Comparison of ENCODE assay signal across 25 mouse cellular contexts in genomic region chr5:33465464-33465863, GRCm38 (mm10). TPM values are rescaled to one million over a fixed set of nuclear protein-coding genes. Genes with fewer than 3 reads are reported as not detected.
DNase-seq lines count a peak whose midpoint lies in the region; ATAC-seq and TF ChIP-seq lines count a peak whose summit lies in the region.
"Had no signal": no experiment of that assay in that cellular context is flagged by ENCODE, and none has a peak within 500 bp of the region (broad histone marks: within the 10 kb centered on the region; RNA-seq: fewer than 3 reads in every experiment).

No protein-coding gene starts in this region.

- no peak overlapping the region for H3K9ac ChIP-seq in forebrain, embryonic 11.5 days (ENCODE audit: low read length)
- H3K9ac ChIP-seq in forebrain, embryonic 16.5 days (replicated peaks; ENCODE audit: low read depth, low read length), result no peak overlapping the region
- no peak overlapping the region for H3K9ac ChIP-seq in hindbrain, embryonic 13.5 days
- H3K9ac ChIP-seq in midbrain, embryonic 14.5 days (replicated peaks; ENCODE audit: low read length), result no peak overlapping the region
- no peak overlapping the region for H3K9ac ChIP-seq in lung, postnatal 0 days (replicated peaks; ENCODE audit: low read depth)
- H3K9ac ChIP-seq: heart, embryonic 13.5 days; kidney, embryonic 15.5 days; limb, embryonic 15.5 days; liver, embryonic 15.5 days had no signal

- no peak for TF ChIP-seq POLR2A in brain, embryonic 14.5 days (IDR thresholded peaks at IDR 0.05; ENCODE audit: borderline replicate concordance, extremely low read depth, insufficient read depth, insufficient read length, poor library complexity, severe bottlenecking)

- H3K9me3 ChIP-seq in forebrain, embryonic 11.5 days (ENCODE audit: control insufficient read depth, low read length), result no peaks in the 10 kb centered on the region
- H3K9me3 ChIP-seq in forebrain, embryonic 16.5 days (ENCODE audit: control insufficient read depth, low read length), result no peaks in the 10 kb centered on the region
- H3K9me3 ChIP-seq in hindbrain, embryonic 13.5 days, result no peaks in the 10 kb centered on the region
- H3K9me3 ChIP-seq in midbrain, embryonic 14.5 days (ENCODE audit: control insufficient read depth, low read length), result no peaks in the 10 kb centered on the region
- H3K9me3 ChIP-seq in lung, postnatal 0 days (ENCODE audit: low read length), result no peaks in the 10 kb centered on the region
- H3K9me3 ChIP-seq: heart, embryonic 13.5 days; kidney, embryonic 15.5 days; limb, embryonic 15.5 days; liver, embryonic 15.5 days had no signal

- no peak overlapping the region for H3K4me2 ChIP-seq in forebrain, embryonic 11.5 days (ENCODE audit: low read depth, low read length, severe bottlenecking)
- no peak overlapping the region for H3K4me2 ChIP-seq in forebrain, embryonic 16.5 days (ENCODE audit: low read length)
- H3K4me2 ChIP-seq in hindbrain, embryonic 13.5 days, result no peak overlapping the region
- no peak overlapping the region for H3K4me2 ChIP-seq in midbrain, embryonic 14.5 days (ENCODE audit: low read length)
- no peak overlapping the region for H3K4me2 ChIP-seq in lung, postnatal 0 days (replicated peaks; ENCODE audit: low read depth, low read length)
- H3K4me2 ChIP-seq: heart, embryonic 13.5 days; kidney, embryonic 15.5 days; limb, embryonic 15.5 days; liver, embryonic 15.5 days had no signal

- peaks cover 26% of the 10 kb centered on the region; the same call in 1 of the 2 replicates for H3K27me3 ChIP-seq in forebrain, embryonic 11.5 days (ENCODE audit: control insufficient read depth, insufficient read depth, low read length)
- peaks cover 18% of the 10 kb centered on the region for H3K27me3 ChIP-seq in forebrain, embryonic 16.5 days (replicated peaks; ENCODE audit: control insufficient read depth, insufficient read depth, low read length)
- H3K27me3 ChIP-seq in hindbrain, embryonic 13.5 days, result peaks cover 79% of the 10 kb centered on the region
- H3K27me3 ChIP-seq in midbrain, embryonic 14.5 days (ENCODE audit: control insufficient read depth, insufficient read depth, low read length), result no peaks in the 10 kb centered on the region
- no peaks in the 10 kb centered on the region for H3K27me3 ChIP-seq in lung, postnatal 0 days (replicated peaks; ENCODE audit: insufficient read depth, low read length)
- H3K27me3 ChIP-seq: liver, embryonic 15.5 days had no signal

- no peak for DNase-seq in forebrain, embryonic 11.5 days (ENCODE audit: low spot score)
- DNase-seq in brain, embryonic 14.5 days (ENCODE audit: low read depth), result peak; percentile 67
- DNase-seq in midbrain, embryonic 14.5 days, result peak; percentile 49
- DNase-seq in lung, postnatal 0 days (ENCODE audit: low spot score), result no peak
- DNase-seq in left cerebral cortex, adult 11 months (ENCODE audit: low spot score), result no peak
- no peak for DNase-seq in lung, postnatal 4 days
- DNase-seq: adrenal gland, postnatal 25 days; cerebellum, adult 9-10 months; gastrocnemius, postnatal 25 days; heart, adult 2 months; heart, postnatal 14 days; kidney, adult 11 months; kidney, postnatal 36 days; left cerebral cortex, postnatal 4 days; right cerebral cortex, postnatal 25 days; thymus, postnatal 36 days had no signal

- TF ChIP-seq EP300 in lung, postnatal 0 days (IDR thresholded peaks at IDR 0.05), result no peak

- TF ChIP-seq CTCF in brain, embryonic 14.5 days (IDR thresholded peaks at IDR 0.05; ENCODE audit: borderline replicate concordance, extremely low read depth, insufficient read depth, insufficient read length), result no peak
- TF ChIP-seq CTCF in lung, postnatal 0 days (IDR thresholded peaks at IDR 0.05), result no peak

- no peak for ATAC-seq in forebrain, embryonic 11.5 days (replicated peaks; ENCODE audit: low FRiP score)
- no peak for ATAC-seq in forebrain, embryonic 16.5 days
- ATAC-seq in hindbrain, embryonic 13.5 days (ENCODE audit: low FRiP score), result no peak
- no peak for ATAC-seq in midbrain, embryonic 14.5 days (ENCODE audit: low FRiP score, low TSS enrichment)
- no peak for ATAC-seq in lung, postnatal 0 days
- ATAC-seq: CD4-positive, CD25-positive, alpha-beta regulatory T cell, adult 4 months had no signal

- H3K27ac ChIP-seq in forebrain, embryonic 11.5 days (ENCODE audit: low read depth, low read length), result 0 out of 2 replicates have a peak overlapping the region, but pooled peaks have one; percentile 10
- H3K27ac ChIP-seq in forebrain, embryonic 16.5 days (ENCODE audit: low read length), result no peak overlapping the region
- H3K27ac ChIP-seq in hindbrain, embryonic 13.5 days, result 0 out of 2 replicates have a peak overlapping the region, but pooled peaks have one; percentile 60
- peak overlapping the region; percentile 33; the same call in 1 of the 2 replicates for H3K27ac ChIP-seq in midbrain, embryonic 14.5 days (replicated peaks; ENCODE audit: low read depth, low read length)
- H3K27ac ChIP-seq in lung, postnatal 0 days (ENCODE audit: low read length), result no peak overlapping the region
- H3K27ac ChIP-seq: heart, adult 2 months; heart, embryonic 13.5 days; kidney, embryonic 15.5 days; limb, embryonic 15.5 days; liver, embryonic 15.5 days had no signal

- H3K4me1 ChIP-seq in forebrain, embryonic 11.5 days (replicated peaks; ENCODE audit: control insufficient read depth, insufficient read depth, low read length), result peaks cover 10% of the 10 kb centered on the region
- H3K4me1 ChIP-seq in forebrain, embryonic 16.5 days (replicated peaks; ENCODE audit: control insufficient read depth, insufficient read depth, low read length), result peaks cover 4% of the 10 kb centered on the region
- peaks cover 36% of the 10 kb centered on the region for H3K4me1 ChIP-seq in hindbrain, embryonic 13.5 days (replicated peaks)
- H3K4me1 ChIP-seq in midbrain, embryonic 14.5 days (ENCODE audit: control insufficient read depth, insufficient read depth, low read length), result peaks cover 14% of the 10 kb centered on the region
- no peaks in the 10 kb centered on the region for H3K4me1 ChIP-seq in lung, postnatal 0 days (ENCODE audit: insufficient read depth, low read depth, low read length)
- H3K4me1 ChIP-seq: heart, embryonic 13.5 days; kidney, embryonic 15.5 days; limb, embryonic 15.5 days; liver, embryonic 15.5 days had no signal

- 21% methylated on average over 11 of the region's 11 CpGs for WGBS in forebrain, embryonic 11.5 days
- WGBS in forebrain, embryonic 16.5 days, result 6% methylated on average over 11 of the region's 11 CpGs
- WGBS in hindbrain, embryonic 13.5 days, result 25% methylated on average over 11 of the region's 11 CpGs
- WGBS in midbrain, embryonic 14.5 days, result 22% methylated on average over 11 of the region's 11 CpGs
- WGBS in lung, postnatal 0 days, result 58% methylated on average over 11 of the region's 11 CpGs

- H3K36me3 ChIP-seq in forebrain, embryonic 11.5 days (ENCODE audit: control insufficient read depth, insufficient read depth, low read length), result no peaks in the 10 kb centered on the region
- no peaks in the 10 kb centered on the region for H3K36me3 ChIP-seq in forebrain, embryonic 16.5 days (ENCODE audit: control insufficient read depth, insufficient read depth)
- H3K36me3 ChIP-seq in hindbrain, embryonic 13.5 days, result no peaks in the 10 kb centered on the region
- H3K36me3 ChIP-seq in midbrain, embryonic 14.5 days (ENCODE audit: control insufficient read depth, insufficient read depth, low read length), result no peaks in the 10 kb centered on the region
- H3K36me3 ChIP-seq in lung, postnatal 0 days (ENCODE audit: insufficient read depth, low read length), result no peaks in the 10 kb centered on the region
- H3K36me3 ChIP-seq: heart, embryonic 13.5 days; kidney, embryonic 15.5 days; limb, embryonic 15.5 days; liver, embryonic 15.5 days had no signal

- H3K4me3 ChIP-seq in forebrain, embryonic 11.5 days (ENCODE audit: low read depth, low read length), result no peak overlapping the region
- no peak overlapping the region for H3K4me3 ChIP-seq in forebrain, embryonic 16.5 days (replicated peaks; ENCODE audit: low read length)
- no peak overlapping the region for H3K4me3 ChIP-seq in hindbrain, embryonic 13.5 days
- no peak overlapping the region for H3K4me3 ChIP-seq in midbrain, embryonic 14.5 days (replicated peaks; ENCODE audit: low read depth, low read length)
- H3K4me3 ChIP-seq in lung, postnatal 0 days (ENCODE audit: low read depth, low read length), result no peak overlapping the region
- H3K4me3 ChIP-seq: heart, adult 2 months; heart, embryonic 13.5 days; kidney, embryonic 15.5 days; limb, embryonic 15.5 days; liver, embryonic 15.5 days had no signal

RNA-seq across cellular contexts. Expression of gene Nkx1-1, which starts 31.7 kb away (rescaled TPM):
- not detected in 2 replicates for polyA plus RNA-seq in forebrain, embryonic 11.5 days (2014; fragmentation: Nextera tagmentation; extraction: Ambion mirVana)
- polyA plus RNA-seq in forebrain, embryonic 16.5 days (2015; fragmentation: Nextera tagmentation; extraction: Ambion mirVana), result not detected in 2 replicates
- polyA plus RNA-seq in brain, embryonic 14.5 days (2012; rRNA removed), result 1.8 and 4.1 TPM in 2 replicates
- 0.38 and 0.45 TPM in 2 replicates for polyA plus RNA-seq in hindbrain, embryonic 13.5 days (2015; fragmentation: Nextera tagmentation; extraction: Ambion mirVana)
- 0.49 and 0.70 TPM in 2 replicates for polyA plus RNA-seq in midbrain, embryonic 14.5 days (2014; fragmentation: Nextera tagmentation; extraction: Ambion mirVana)
- not detected in 2 replicates for polyA plus RNA-seq in lung, postnatal 0 days (2015; fragmentation: Nextera tagmentation; extraction: Ambion mirVana)
- polyA plus RNA-seq: CD4-positive, CD25-positive, alpha-beta regulatory T cell, adult 4 months; heart, adult 2 months; heart, embryonic 13.5 days; kidney, embryonic 15.5 days; limb, embryonic 15.5 days; liver, embryonic 15.5 days; lung, embryonic 16.5 days; stomach, embryonic 14.5 days had no signal

Comparison
In these comparisons a context has a peak if more than half of its experiments do, and no peak if none do; other contexts are left out.
1. H3K27ac ChIP-seq: peak in forebrain, embryonic 11.5 days (single experiment), hindbrain, embryonic 13.5 days (single experiment) and midbrain, embryonic 14.5 days (single experiment); none in forebrain, embryonic 16.5 days (single experiment) and lung, postnatal 0 days (single experiment).
2. DNase-seq: peak in brain, embryonic 14.5 days (single experiment) and midbrain, embryonic 14.5 days (single experiment); none in forebrain, embryonic 11.5 days (single experiment), lung, postnatal 0 days (single experiment), left cerebral cortex, adult 11 months (single experiment) and lung, postnatal 4 days (0 of 2).